Mouse (Mus musculus): ENCODE results near the gene Hic2. TPM values are rescaled to one million over a fixed set of nuclear protein-coding genes. Genes with fewer than 3 reads are reported as not detected.

Gene Hic2
- polyA plus RNA-seq, 1 experiment from 2014 or later: 4.1 TPM

GRCm38 (mm10) chr16:17208389-17209361 lies 24.7 kb upstream of the Hic2 start, which contains the start of gene Rimbp3:
Rimbp3 (plus strand) TSS chr16:17208603.
- Histone ChIP-seq H3K9me3 (ENCODE audit: control insufficient read depth, low read length) (0 out of 2 replicates have a peak, but pooled peaks cover 2% of the 10 kb centered on the region), H3K4me3 (ENCODE audit: low read length) (peak within 1 kb of the TSS; percentile 69), H3K4me1 (replicated peaks; ENCODE audit: control insufficient read depth, insufficient read depth, low read length) (peaks cover 16% of the 10 kb centered on the region), H3K27me3 (ENCODE audit: control insufficient read depth, insufficient read depth, low read depth, low read length) (peaks cover 29% of the 10 kb centered on the region), H3K9ac (ENCODE audit: low read length) (peak within 1 kb of the TSS; percentile 67), H3K4me2 (ENCODE audit: low read depth, low read length) (peak within 1 kb of the TSS; percentile 100), H3K27ac (ENCODE audit: low read length) (0 out of 2 replicates have a peak within 1 kb of the TSS, but pooled peaks have one; percentile 10), H3K36me3 (ENCODE audit: control insufficient read depth, insufficient read depth, low read length) (no peaks in the 10 kb centered on the region)
- under 1% methylated on average over 84 of the region's 85 CpGs for WGBS
- ATAC-seq (ENCODE audit: low read depth): peak; percentile 81

- peak overlapping the region; percentile 67 for H3K9ac ChIP-seq (ENCODE audit: low read length)
- H3K27ac ChIP-seq (ENCODE audit: low read length): no peak overlapping the region
- peaks cover 16% of the 10 kb centered on the region for H3K4me1 ChIP-seq (replicated peaks; ENCODE audit: control insufficient read depth, insufficient read depth, low read length)
- no peaks in the 10 kb centered on the region for H3K36me3 ChIP-seq (ENCODE audit: control insufficient read depth, insufficient read depth, low read length)
- 2% methylated on average over 37 of the region's 37 CpGs for WGBS
- peak; percentile 16; the same call in 1 of the 2 replicates for ATAC-seq (ENCODE audit: low read depth)
- peak overlapping the region; percentile 100 for H3K4me2 ChIP-seq (ENCODE audit: low read depth, low read length)
- peak overlapping the region; percentile 69 for H3K4me3 ChIP-seq (ENCODE audit: low read length)
- 0 out of 2 replicates have a peak, but pooled peaks cover 2% of the 10 kb centered on the region for H3K9me3 ChIP-seq (ENCODE audit: control insufficient read depth, low read length)
- peaks cover 29% of the 10 kb centered on the region for H3K27me3 ChIP-seq (ENCODE audit: control insufficient read depth, insufficient read depth, low read depth, low read length)
Measured at GRCm38 (mm10) chr16:17209404-17209960, 23.9 kb upstream of the Hic2 start.

- no peak overlapping the region for H3K27ac ChIP-seq (ENCODE audit: low read length)
- H3K4me1 ChIP-seq (replicated peaks; ENCODE audit: control insufficient read depth, insufficient read depth, low read length): peaks cover 16% of the 10 kb centered on the region
- peak overlapping the region; percentile 67 for H3K9ac ChIP-seq (ENCODE audit: low read length)
- peaks cover 29% of the 10 kb centered on the region for H3K27me3 ChIP-seq (ENCODE audit: control insufficient read depth, insufficient read depth, low read depth, low read length)
- H3K9me3 ChIP-seq (ENCODE audit: control insufficient read depth, low read length): 0 out of 2 replicates have a peak, but pooled peaks cover 2% of the 10 kb centered on the region
- H3K4me3 ChIP-seq (ENCODE audit: low read length): peak overlapping the region; percentile 69
- peak overlapping the region; percentile 100 for H3K4me2 ChIP-seq (ENCODE audit: low read depth, low read length)
- WGBS: 8% methylated on average over 48 of the region's 48 CpGs
- ATAC-seq (ENCODE audit: low read depth): peak; percentile 77
- no peaks in the 10 kb centered on the region for H3K36me3 ChIP-seq (ENCODE audit: control insufficient read depth, insufficient read depth, low read length)
Measured at GRCm38 (mm10) chr16:17209981-17210838, 23.2 kb upstream of the Hic2 start.

GRCm38 (mm10) chr16:17216934-17217633 lies 16.3 kb upstream of the Hic2 start:
- no peak overlapping the region for H3K4me2 ChIP-seq (ENCODE audit: low read depth, low read length)
- H3K36me3 ChIP-seq (ENCODE audit: control insufficient read depth, insufficient read depth, low read length): no peaks in the 10 kb centered on the region
- 0 out of 2 replicates have a peak, but pooled peaks cover 2% of the 10 kb centered on the region for H3K9me3 ChIP-seq (ENCODE audit: control insufficient read depth, low read length)
- no peaks in the 10 kb centered on the region for H3K27me3 ChIP-seq (ENCODE audit: control insufficient read depth, insufficient read depth, low read depth, low read length)
- 33% methylated on average over 8 of the region's 8 CpGs for WGBS
- no peak overlapping the region for H3K9ac ChIP-seq (ENCODE audit: low read length)
- H3K4me3 ChIP-seq (ENCODE audit: low read length): no peak overlapping the region
- no peak for ATAC-seq (ENCODE audit: low read depth)
- no peak overlapping the region for H3K27ac ChIP-seq (ENCODE audit: low read length)
- H3K4me1 ChIP-seq (replicated peaks; ENCODE audit: control insufficient read depth, insufficient read depth, low read length): no peaks in the 10 kb centered on the region

GRCm38 (mm10) chr16:17220127-17220733 lies 13.1 kb upstream of the Hic2 start:
- H3K9ac ChIP-seq (ENCODE audit: low read length): no peak overlapping the region
- H3K27me3 ChIP-seq (ENCODE audit: control insufficient read depth, insufficient read depth, low read depth, low read length): no peaks in the 10 kb centered on the region
- 20% methylated on average over 7 of the region's 7 CpGs for WGBS
- H3K4me2 ChIP-seq (ENCODE audit: low read depth, low read length): no peak overlapping the region
- no peak overlapping the region for H3K4me3 ChIP-seq (ENCODE audit: low read length)
- no peak overlapping the region for H3K27ac ChIP-seq (ENCODE audit: low read length)
- peak; percentile 41 for ATAC-seq (ENCODE audit: low read depth)
- H3K36me3 ChIP-seq (ENCODE audit: control insufficient read depth, insufficient read depth, low read length): no peaks in the 10 kb centered on the region
- no peaks in the 10 kb centered on the region for H3K9me3 ChIP-seq (ENCODE audit: control insufficient read depth, low read length)
- H3K4me1 ChIP-seq (replicated peaks; ENCODE audit: control insufficient read depth, insufficient read depth, low read length): no peaks in the 10 kb centered on the region

GRCm38 (mm10) chr16:17222197-17222596 lies 11.2 kb upstream of the Hic2 start:
- H3K4me1 ChIP-seq (replicated peaks; ENCODE audit: control insufficient read depth, insufficient read depth, low read length): no peaks in the 10 kb centered on the region; the same call in 1 of the 2 replicates
- ATAC-seq (ENCODE audit: low read depth): peak; percentile 100
- H3K36me3 ChIP-seq (ENCODE audit: control insufficient read depth, insufficient read depth, low read length): no peaks in the 10 kb centered on the region
- 34% methylated on average over 25 of the region's 25 CpGs for WGBS
- no peaks in the 10 kb centered on the region for H3K9me3 ChIP-seq (ENCODE audit: control insufficient read depth, low read length)
- no peaks in the 10 kb centered on the region for H3K27me3 ChIP-seq (ENCODE audit: control insufficient read depth, insufficient read depth, low read depth, low read length)
- no peak overlapping the region for H3K4me3 ChIP-seq (ENCODE audit: low read length)
- no peak overlapping the region for H3K4me2 ChIP-seq (ENCODE audit: low read depth, low read length)
- H3K9ac ChIP-seq (ENCODE audit: low read length): no peak overlapping the region
- H3K27ac ChIP-seq (ENCODE audit: low read length): no peak overlapping the region

- ATAC-seq (ENCODE audit: low read depth): peak; percentile 37
- Histone ChIP-seq H3K9me3 (ENCODE audit: control insufficient read depth, low read length) (no peaks in the 10 kb centered on the region; the same call in 1 of the 2 replicates), H3K27me3 (ENCODE audit: control insufficient read depth, insufficient read depth, low read depth, low read length) (no peaks in the 10 kb centered on the region), H3K27ac (ENCODE audit: low read length) (peak overlapping the region; percentile 30), H3K4me1 (replicated peaks; ENCODE audit: control insufficient read depth, insufficient read depth, low read length) (no peaks in the 10 kb centered on the region; the same call in 1 of the 2 replicates), H3K4me2 (ENCODE audit: low read depth, low read length) (no peak overlapping the region), H3K36me3 (ENCODE audit: control insufficient read depth, insufficient read depth, low read length) (no peaks in the 10 kb centered on the region), H3K9ac (ENCODE audit: low read length) (no peak overlapping the region), H3K4me3 (ENCODE audit: low read length) (no peak overlapping the region)
- 75% methylated on average over 5 of the region's 5 CpGs for WGBS
Measured at GRCm38 (mm10) chr16:17225584-17225983, 7.8 kb upstream of the Hic2 start.

GRCm38 (mm10) chr16:17226496-17226895 lies 6.9 kb upstream of the Hic2 start:
- no peak overlapping the region for H3K9ac ChIP-seq (ENCODE audit: low read length)
- no peak overlapping the region for H3K27ac ChIP-seq (ENCODE audit: low read length)
- H3K4me3 ChIP-seq (ENCODE audit: low read length): no peak overlapping the region
- H3K27me3 ChIP-seq (ENCODE audit: control insufficient read depth, insufficient read depth, low read depth, low read length): no peaks in the 10 kb centered on the region
- no peaks in the 10 kb centered on the region; the same call in 1 of the 2 replicates for H3K4me1 ChIP-seq (replicated peaks; ENCODE audit: control insufficient read depth, insufficient read depth, low read length)
- no peak overlapping the region for H3K4me2 ChIP-seq (ENCODE audit: low read depth, low read length)
- no peaks in the 10 kb centered on the region for H3K36me3 ChIP-seq (ENCODE audit: control insufficient read depth, insufficient read depth, low read length)
- ATAC-seq (ENCODE audit: low read depth): no peak
- no peaks in the 10 kb centered on the region; the same call in 1 of the 2 replicates for H3K9me3 ChIP-seq (ENCODE audit: control insufficient read depth, low read length)

Measured in lung, embryonic 16.5 days (tissue).